Mouse (Mus musculus) mesoderm, embryonic 11.5 days (tissue): ENCODE results near the gene Cox7a1.
A peak's percentile ranks its signal among the peaks of the same experiment; 100 is the strongest.
"Not testable (repeated sequence)": the region's sequence is repeated elsewhere in the genome, so short reads cannot be mapped to it uniquely, and the experiment has no call there.

Experiments used
- DNase-seq: peaks from one replicate; pipeline ENCODE4 v3.0.0-alpha.2; 2012; ENCODE audit warnings: low read depth, low spot score

Cox7a1 gene

DNA sequence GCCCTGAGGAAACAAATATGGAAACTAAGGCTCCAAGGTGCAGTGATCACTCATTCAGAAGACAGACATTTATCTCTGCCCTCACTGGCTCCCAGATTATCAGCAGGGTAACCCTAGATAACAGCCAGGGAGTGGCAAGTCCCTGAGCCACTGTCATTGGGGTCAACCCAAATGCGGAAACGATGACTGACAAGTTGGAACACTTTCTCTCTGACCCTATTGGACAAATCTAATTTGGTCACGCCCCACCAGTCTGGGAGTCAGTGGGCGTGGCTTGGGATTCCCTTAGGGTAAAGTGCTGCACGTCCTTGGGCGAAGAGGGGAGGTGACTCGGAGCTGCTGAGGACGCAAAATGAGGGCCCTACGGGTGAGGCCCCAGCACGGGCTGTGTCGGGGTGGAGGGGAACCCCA is at the start of gene Cox7a1:
Gene Cox7a1 (plus strand): TSS at position 266 of the 411 bp plus-strand sequence.
- DNase-seq = peak; percentile 79

DNA sequence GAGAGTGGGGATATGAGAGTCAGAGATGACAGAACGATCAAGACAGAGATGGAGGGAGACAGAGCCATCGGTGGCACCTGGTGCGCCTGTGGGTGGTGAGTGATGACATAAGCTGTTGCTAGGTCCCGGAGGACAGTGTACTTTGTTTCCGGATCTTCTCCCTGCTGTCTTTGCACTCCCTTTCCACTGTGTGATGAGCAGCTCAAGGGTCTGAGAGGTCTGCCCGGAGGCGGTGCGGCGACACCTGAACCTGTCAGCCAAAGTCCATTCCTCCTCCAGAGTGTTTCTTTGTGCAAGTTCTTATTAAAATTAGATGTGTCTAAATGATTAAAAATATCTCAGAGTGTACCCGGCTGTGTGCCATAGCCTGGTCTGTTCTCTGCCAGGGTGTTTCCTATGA is 47.1 kb upstream of the Cox7a1 start:
- no peak for DNase-seq

DNA sequence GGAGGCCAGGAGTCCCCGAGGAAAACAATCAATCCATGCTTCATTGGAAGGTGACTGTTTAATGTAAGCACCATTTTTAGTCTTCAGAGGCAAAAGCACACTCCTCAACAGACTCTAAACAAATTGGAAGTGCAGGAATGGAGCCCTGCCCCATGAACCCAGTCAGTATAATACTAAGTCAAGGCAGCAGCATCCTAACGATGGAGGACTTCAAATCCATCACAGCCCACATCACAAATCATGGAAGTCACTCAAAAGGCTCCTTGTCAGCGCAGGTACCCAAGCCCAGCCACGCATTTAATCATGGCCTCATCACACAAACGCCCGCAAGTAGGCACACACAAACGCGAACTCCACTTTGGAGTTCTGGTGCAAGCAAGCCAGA is 40.8 kb upstream of the Cox7a1 start:
- DNase-seq = no peak

DNA sequence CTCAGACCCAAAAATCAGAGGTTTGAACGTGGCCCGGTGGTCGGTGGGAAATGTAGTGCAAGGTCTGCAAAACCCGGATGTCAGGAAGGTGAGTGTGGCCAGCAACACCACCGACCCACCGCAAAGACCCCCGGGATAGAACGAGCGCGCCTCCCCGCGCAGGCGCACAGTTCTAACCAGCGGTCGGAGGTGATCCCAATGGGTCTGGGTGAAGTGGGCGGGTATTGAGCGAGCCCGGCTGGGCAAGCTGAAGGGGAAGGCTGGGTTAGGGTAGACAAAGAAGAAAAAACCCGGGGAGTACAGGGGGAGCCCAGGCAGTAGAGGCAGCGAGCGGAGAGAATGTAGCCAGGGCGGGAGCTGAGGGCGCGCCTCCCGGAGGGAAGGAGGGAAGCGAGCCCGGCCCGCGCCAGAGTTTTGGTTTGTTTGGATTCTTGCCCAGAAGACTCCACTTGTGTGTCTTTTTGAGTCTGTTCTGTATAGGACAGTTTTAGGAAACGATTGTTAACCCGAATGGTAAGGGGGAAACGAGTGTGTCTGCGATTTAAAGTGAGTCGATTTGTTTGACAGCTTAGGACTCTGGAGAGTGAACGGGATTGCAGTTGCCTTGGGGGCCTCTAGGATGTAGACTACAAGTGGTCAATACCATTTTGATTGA is 40.3 kb upstream of the Cox7a1 start:
- DNase-seq = peak; percentile 88

DNA sequence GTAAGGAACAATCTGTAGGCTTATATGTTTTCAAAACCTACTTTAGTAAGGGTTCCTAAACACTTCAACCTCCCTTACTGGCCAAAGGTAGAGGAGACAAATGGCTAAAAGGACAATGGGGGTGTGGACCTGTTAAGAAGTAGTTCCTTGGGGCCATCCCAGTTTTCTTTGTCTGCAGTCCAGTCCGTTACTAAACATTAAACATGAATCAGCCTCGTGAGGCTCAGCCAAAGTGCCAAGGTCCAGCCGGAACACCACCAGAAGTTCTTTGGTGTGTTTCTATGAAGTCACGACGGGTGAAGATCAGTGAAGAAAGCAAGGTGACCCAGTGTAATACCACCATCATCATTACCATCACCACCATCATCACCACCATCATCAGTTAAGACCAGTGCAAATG is 36.9 kb upstream of the Cox7a1 start:
- no peak for DNase-seq

GRCm38 (mm10) chr7:30154040-30154439 is 29.9 kb upstream of the Cox7a1 start:
- DNase-seq = no peak

- no peak for DNase-seq
Measured at GRCm38 (mm10) chr7:30155507-30155906, 28.4 kb upstream of the Cox7a1 start.

GRCm38 (mm10) chr7:30163113-30163512 is 20.8 kb upstream of the Cox7a1 start:
- no peak for DNase-seq

- DNase-seq = no peak
Measured at GRCm38 (mm10) chr7:30164745-30165144, 19.2 kb upstream of the Cox7a1 start.

DNA sequence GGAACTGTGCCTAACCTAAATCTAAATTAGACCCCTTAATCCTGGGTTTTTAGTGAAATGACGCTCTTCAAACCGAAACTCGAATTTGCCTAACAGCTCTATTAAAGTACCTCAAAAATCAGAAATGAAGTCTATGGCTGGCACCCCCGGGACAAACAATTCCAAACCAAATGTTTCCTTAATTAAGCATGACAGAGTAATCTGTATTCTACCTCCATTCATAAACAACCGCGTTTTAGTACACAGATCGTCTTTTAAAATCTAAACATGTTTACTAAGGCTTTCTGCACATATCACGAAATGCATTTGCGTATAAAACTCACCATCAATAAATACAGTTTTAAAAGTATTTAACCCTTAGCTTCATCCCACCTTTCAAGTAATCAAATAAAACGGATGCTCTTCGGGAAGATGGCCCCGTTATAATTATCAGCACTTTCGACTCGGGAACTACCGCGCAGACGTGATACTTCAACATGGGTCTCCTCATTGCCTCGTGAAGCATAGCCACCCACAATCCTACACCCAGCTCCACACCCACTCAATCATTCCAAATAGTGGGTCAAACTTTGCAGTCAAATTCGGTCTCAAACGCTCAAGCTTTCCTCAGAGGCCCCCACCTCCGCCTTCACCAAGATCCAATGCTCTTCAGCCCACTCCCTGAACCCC is 14.9 kb upstream of the Cox7a1 start:
- DNase-seq = no peak

DNA sequence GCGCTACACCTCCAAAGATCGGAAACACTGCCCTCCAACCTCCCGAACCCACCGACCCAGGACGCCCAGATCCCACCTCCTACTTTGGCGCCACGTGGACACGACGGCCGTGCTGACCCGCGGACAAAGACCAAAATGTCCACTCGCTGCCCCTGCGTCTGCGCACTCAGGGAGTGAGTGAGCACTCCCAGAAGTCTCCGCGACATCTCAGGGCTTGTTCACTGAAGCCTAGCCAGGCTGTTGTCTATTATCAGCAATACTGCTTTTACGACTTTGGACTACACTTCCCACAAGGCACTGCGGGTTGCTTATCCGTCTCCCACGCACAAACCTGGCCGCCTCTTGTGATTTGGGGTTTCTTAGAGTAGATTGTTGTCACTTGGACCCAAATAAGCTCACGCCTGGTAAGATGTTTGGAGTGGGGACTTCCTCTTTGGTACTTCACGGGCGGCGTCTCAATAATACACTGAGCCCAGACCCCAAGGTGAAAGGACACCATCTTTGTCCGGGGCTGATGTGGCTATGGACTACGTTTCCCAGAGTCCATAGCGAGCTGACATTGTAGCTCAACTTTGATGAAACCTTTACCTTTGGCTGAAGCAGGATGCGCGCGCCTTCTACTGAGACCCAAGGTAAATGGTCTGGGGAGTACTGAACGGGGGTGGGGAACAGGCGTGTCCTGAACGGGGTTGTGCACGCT is 14.2 kb upstream of the Cox7a1 start, which contains the start of gene Zfp146:
Gene Zfp146 (minus strand): TSS at position 168 of the 700 bp plus-strand sequence.
- DNase-seq = peak; percentile 96

DNA sequence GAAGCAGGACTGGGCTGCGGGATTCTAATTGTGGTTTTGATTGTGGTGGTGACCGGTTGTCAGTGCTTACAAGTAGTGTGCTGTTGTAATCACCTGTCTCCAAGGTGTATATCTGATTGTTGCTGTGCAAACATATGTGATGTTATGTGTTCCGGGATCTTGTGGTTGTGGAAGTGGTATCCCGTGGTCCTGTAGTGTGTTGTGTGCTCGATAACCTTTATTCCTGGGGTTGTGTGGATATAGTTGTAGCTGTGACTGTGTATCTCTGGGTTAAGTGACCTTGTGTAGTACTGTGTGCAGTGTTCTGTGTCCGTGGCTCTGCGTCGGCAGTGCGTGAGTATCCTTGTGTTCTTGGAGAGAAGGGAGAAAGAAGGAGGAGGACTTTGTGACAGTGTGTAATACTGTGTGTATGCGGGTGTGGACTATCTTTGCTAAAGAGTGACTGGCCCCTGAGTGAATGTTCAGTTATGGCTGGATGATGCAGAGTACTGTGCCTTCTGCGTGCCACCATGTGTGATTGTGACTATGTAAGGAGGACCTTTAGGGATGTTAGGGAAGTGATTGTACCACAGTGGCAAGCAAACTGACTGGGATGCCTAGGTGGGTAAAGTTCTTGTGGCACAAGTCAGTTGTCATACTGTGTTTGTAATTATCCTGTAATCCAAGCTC is 13.5 kb upstream of the Cox7a1 start:
- DNase-seq = no peak

DNA sequence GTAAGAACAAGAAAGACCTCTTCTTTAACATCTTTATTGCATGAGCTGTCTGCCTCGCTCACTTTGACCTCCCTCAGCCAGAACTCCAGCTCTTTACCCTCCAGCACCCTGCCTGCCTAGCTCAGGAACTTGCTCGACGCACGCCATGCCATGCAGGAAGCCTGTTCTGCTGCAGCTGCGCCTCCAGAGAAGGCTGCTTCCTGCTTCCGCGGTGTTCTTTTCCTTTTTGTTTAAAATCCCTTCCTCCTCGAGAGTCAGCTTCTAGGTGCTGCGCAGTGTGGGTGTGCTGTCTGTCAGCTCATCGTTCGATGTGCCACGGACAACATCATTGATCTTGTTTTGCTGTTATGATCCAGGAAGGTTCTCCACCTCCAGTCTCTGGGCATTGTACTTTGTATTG is 7.5 kb upstream of the Cox7a1 start:
- DNase-seq = no peak

DNA sequence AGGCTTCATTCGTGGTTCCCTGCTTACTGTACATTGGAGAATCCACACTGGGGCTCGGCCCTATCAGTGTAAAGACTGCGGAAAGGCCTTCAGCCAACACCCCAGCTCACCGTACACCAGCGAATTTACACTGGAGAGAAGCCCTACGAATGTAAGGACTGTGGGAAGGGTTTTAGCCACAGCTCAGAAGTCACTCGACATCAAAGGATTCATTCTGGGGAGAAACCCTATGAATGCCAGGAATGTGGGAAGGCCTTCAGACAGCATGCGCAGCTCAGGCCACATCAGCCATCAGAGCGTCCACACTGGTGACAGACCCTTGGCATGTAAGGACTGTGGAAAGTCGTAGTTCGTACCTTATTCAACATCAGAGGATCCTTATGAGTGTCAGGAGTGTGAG is 5.7 kb upstream of the Cox7a1 start:
- no peak for DNase-seq

GRCm38 (mm10) chr7:30181308-30181707 is 2.6 kb upstream of the Cox7a1 start:
- DNase-seq = peak; percentile 84

DNA sequence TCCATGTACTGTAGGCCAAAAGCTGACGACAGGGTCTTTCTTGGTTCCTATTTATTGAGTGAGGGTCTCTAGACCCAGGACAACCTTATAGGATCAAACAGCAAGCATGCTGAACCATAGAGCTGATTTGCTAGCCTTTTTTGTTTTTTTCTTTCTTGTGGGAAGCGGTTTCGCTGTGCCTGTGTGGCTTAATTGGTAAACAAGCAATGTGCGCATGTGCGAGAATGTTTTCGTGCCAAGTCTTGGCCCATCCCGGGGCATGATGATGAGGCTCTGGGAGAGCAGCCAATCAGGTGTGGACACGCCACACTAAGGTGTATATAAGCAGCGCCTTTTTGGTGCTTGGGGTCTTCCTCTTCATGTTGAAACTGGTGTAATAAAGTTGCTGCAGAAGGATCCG is 2.0 kb upstream of the Cox7a1 start:
- not testable (repeated sequence) for DNase-seq

DNA sequence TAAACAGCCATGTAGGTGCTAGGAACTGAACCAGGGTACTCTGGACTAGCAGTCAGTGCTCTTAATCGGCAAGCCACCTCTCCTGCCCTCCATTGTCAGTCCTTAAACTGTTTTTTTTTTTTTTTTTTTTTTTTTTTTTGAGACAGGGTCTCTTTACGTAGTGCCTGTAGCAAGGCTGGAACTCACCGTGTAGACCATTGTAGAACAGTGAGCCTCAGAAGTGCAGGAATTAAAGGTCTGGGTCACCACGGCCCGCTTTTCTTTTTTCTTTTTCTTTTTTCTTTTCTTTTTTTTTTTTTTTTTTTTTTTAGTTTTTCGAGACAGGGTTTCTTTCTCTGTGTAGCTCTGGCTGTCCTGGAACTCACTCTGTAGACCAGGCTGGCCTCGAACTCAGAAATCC is 755 bp upstream of the Cox7a1 start:
- not testable (repeated sequence) for DNase-seq

GRCm38 (mm10) chr7:30184641-30185348 is 851 bp downstream of the Cox7a1 start:
- DNase-seq = no peak

GRCm38 (mm10) chr7:30188344-30189115 is 4.6 kb downstream of the Cox7a1 start:
- no peak for DNase-seq

- DNase-seq = no peak
Measured at GRCm38 (mm10) chr7:30189116-30189491, 5.2 kb downstream of the Cox7a1 start.

DNA sequence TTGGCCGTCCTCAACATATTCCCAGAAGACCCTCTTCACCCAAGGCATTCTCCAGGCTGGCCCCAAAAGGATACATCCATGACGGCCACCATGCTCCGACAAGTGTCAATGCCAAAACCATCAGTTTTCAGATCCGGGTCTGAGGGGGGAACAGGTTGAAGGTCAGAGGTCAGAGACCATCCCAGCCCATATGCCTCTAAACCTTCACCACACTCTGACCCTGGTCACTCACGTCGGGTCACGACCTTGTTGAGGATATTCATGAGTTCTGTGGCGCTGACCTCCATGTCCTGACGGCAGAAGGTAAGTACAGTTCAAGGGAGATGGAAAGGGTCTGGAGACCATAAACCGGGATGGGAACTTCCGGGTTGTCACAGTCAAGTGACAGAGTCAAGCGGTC is 8.1 kb downstream of the Cox7a1 start:
- DNase-seq = no peak
